Mouse (Mus musculus) megakaryocyte, embryonic 14.5 days (primary cell): ENCODE results near the gene Prnd.

Experiments used
- FLI1 ChIP-seq: IDR thresholded peaks from 2 replicates; pipeline ENCODE4 v1.6.1; 2012; ENCODE audit warnings: low read length, inconsistent platforms, mixed read lengths
- GATA1 ChIP-seq: IDR thresholded peaks from 3 replicates; pipeline ENCODE4 v1.6.1; 2012; ENCODE audit warnings: mixed read lengths, low read length, inconsistent platforms, borderline replicate concordance

DNA sequence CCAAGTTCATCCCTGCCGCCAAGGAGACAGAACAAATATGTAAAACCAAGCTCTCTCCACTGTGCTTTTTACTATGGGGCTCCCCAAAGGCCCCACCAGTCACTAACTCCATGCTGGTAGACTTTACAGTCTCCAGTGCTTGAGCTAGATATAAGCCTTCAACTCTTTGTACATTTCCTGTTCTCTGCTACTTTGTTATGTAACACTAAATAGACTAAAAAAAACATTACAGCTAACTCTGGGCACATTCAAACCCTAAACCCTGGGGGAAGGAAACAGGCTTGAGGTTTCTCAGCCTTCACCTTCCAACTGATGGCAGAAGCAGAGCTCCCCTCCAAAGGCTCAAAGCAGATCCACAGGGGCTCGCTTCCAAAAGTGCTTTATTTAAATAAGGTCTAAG lies 41.8 kb downstream of the Prnd start:
- TF ChIP-seq GATA1 (no peak), FLI1 (no peak)
